Mouse (Mus musculus): Measurements from ENCODE around the gene Oxld1. TPM values are rescaled to one million over a fixed set of nuclear protein-coding genes. Genes with fewer than 3 reads are reported as not detected.

Oxld1 gene
- polyA plus RNA-seq, 1 experiment, result 14.9 TPM

GRCm38 (mm10) chr11:120497436-120497835, 39.6 kb upstream of the Oxld1 start:
- peaks cover 4% of the 10 kb centered on the region; the same call in 1 of the 2 replicates for H3K4me1 ChIP-seq (ENCODE audit: control insufficient read depth, insufficient read depth, low read length)
- TF ChIP-seq CTCF (IDR thresholded peaks at IDR 0.05; ENCODE audit: insufficient read depth, low read length), result no peak
- no peak for TF ChIP-seq POLR2A (IDR thresholded peaks at IDR 0.05; ENCODE audit: borderline replicate concordance, extremely low read depth, low read depth, low read length)
- H3K4me3 ChIP-seq (replicated peaks; ENCODE audit: extremely low read depth, low read depth, low read length), result no peak overlapping the region
- no peak for DNase-seq
- 89% methylated on average over 3 of the region's 3 CpGs for WGBS

GRCm38 (mm10) chr11:120493911-120494310, 36.0 kb upstream of the Oxld1 start:
- no peak for DNase-seq
- 85% methylated on average over 3 of the region's 3 CpGs for WGBS
- TF ChIP-seq POLR2A (IDR thresholded peaks at IDR 0.05; ENCODE audit: borderline replicate concordance, extremely low read depth, low read depth, low read length), result no peak
- TF ChIP-seq CTCF (IDR thresholded peaks at IDR 0.05; ENCODE audit: insufficient read depth, low read length), result no peak
- H3K4me3 ChIP-seq (replicated peaks; ENCODE audit: extremely low read depth, low read depth, low read length), result no peak overlapping the region
- peaks cover 14% of the 10 kb centered on the region for H3K4me1 ChIP-seq (ENCODE audit: control insufficient read depth, insufficient read depth, low read length)

GRCm38 (mm10) chr11:120493351-120493750, 35.5 kb upstream of the Oxld1 start:
- DNase-seq, result no peak
- TF ChIP-seq POLR2A (IDR thresholded peaks at IDR 0.05; ENCODE audit: borderline replicate concordance, extremely low read depth, low read depth, low read length) (no peak), CTCF (IDR thresholded peaks at IDR 0.05; ENCODE audit: insufficient read depth, low read length) (no peak)
- Histone ChIP-seq H3K4me3 (replicated peaks; ENCODE audit: extremely low read depth, low read depth, low read length) (no peak overlapping the region), H3K4me1 (ENCODE audit: control insufficient read depth, insufficient read depth, low read length) (peaks cover 14% of the 10 kb centered on the region)
- 47% methylated on average over 3 of the region's 3 CpGs for WGBS

- DNase-seq, result no peak
- 21% methylated on average over 3 of the region's 3 CpGs for WGBS
- TF ChIP-seq POLR2A (IDR thresholded peaks at IDR 0.05; ENCODE audit: borderline replicate concordance, extremely low read depth, low read depth, low read length) (no peak), CTCF (IDR thresholded peaks at IDR 0.05; ENCODE audit: insufficient read depth, low read length) (no peak)
- Histone ChIP-seq H3K4me1 (ENCODE audit: control insufficient read depth, insufficient read depth, low read length) (peaks cover 14% of the 10 kb centered on the region), H3K4me3 (replicated peaks; ENCODE audit: extremely low read depth, low read depth, low read length) (peak overlapping the region; percentile 21)
Observed at GRCm38 (mm10) chr11:120492878-120493203, 35.0 kb upstream of the Oxld1 start.

GRCm38 (mm10) chr11:120492024-120492877, 34.4 kb upstream of the Oxld1 start:
- DNase-seq, result peak; percentile 52
- Histone ChIP-seq H3K4me3 (replicated peaks; ENCODE audit: extremely low read depth, low read depth, low read length) (peak overlapping the region; percentile 98), H3K4me1 (ENCODE audit: control insufficient read depth, insufficient read depth, low read length) (peaks cover 14% of the 10 kb centered on the region)
- TF ChIP-seq CTCF (IDR thresholded peaks at IDR 0.05; ENCODE audit: insufficient read depth, low read length) (peak; percentile 29; the same call in 1 of the 2 replicates), POLR2A (IDR thresholded peaks at IDR 0.05; ENCODE audit: borderline replicate concordance, extremely low read depth, low read depth, low read length) (peak; percentile 48; the same call in 1 of the 2 replicates)
- WGBS, result under 1% methylated on average over 48 of the region's 48 CpGs

- H3K4me1 ChIP-seq (ENCODE audit: control insufficient read depth, insufficient read depth, low read length), result peaks cover 14% of the 10 kb centered on the region
- H3K4me3 ChIP-seq (replicated peaks; ENCODE audit: extremely low read depth, low read depth, low read length), result peak within 1 kb of the TSS; percentile 98
- DNase-seq, result peak; percentile 85
- TF ChIP-seq CTCF (IDR thresholded peaks at IDR 0.05; ENCODE audit: insufficient read depth, low read length), result no peak
- peak; percentile 37; the same call in 1 of the 2 replicates for TF ChIP-seq POLR2A (IDR thresholded peaks at IDR 0.05; ENCODE audit: borderline replicate concordance, extremely low read depth, low read depth, low read length)
- WGBS, result under 1% methylated on average over 35 of the region's 35 CpGs
Observed at GRCm38 (mm10) chr11:120491317-120492023, 33.6 kb upstream of the Oxld1 start, which contains the start of gene Slc25a10. Gene Slc25a10, plus strand, starts transcription at chr11:120491840.

GRCm38 (mm10) chr11:120490291-120491046, 32.6 kb upstream of the Oxld1 start:
- TF ChIP-seq POLR2A (IDR thresholded peaks at IDR 0.05; ENCODE audit: borderline replicate concordance, extremely low read depth, low read depth, low read length) (no peak), CTCF (IDR thresholded peaks at IDR 0.05; ENCODE audit: insufficient read depth, low read length) (no peak)
- WGBS, result 29% methylated on average over 4 of the region's 4 CpGs
- peak; percentile 42 for DNase-seq
- peaks cover 16% of the 10 kb centered on the region for H3K4me1 ChIP-seq (ENCODE audit: control insufficient read depth, insufficient read depth, low read length)
- H3K4me3 ChIP-seq (replicated peaks; ENCODE audit: extremely low read depth, low read depth, low read length), result no peak overlapping the region

GRCm38 (mm10) chr11:120489054-120489761, 31.3 kb upstream of the Oxld1 start:
- H3K4me1 ChIP-seq (ENCODE audit: control insufficient read depth, insufficient read depth, low read length), result peaks cover 21% of the 10 kb centered on the region
- WGBS, result 59% methylated on average over 4 of the region's 4 CpGs
- H3K4me3 ChIP-seq (replicated peaks; ENCODE audit: extremely low read depth, low read depth, low read length), result no peak overlapping the region
- DNase-seq, result peak; percentile 59
- TF ChIP-seq CTCF (IDR thresholded peaks at IDR 0.05; ENCODE audit: insufficient read depth, low read length), result peak; percentile 80
- no peak; the same call in 1 of the 2 replicates for TF ChIP-seq POLR2A (IDR thresholded peaks at IDR 0.05; ENCODE audit: borderline replicate concordance, extremely low read depth, low read depth, low read length)
